In the genomic region with DNA sequence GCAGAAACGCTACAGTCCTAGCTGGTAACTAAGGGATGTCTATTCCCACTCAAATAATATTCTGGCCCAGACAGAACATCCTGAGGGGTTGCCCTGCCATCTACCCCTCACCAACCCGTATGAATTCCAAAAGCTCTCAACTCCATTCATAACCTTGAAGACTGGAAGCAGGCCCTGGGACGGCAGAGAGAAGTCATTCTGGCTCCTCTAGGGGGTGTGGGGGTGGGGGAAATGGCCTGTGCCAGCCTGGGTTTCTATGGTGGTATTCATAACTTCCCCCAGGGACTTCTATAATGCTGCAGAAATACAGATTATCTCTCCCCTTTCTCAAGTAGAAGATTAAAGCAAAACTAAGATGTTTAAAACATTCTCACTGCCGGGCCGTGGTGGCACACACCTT, we compare ENCODE assay signal across 23 mouse cellular contexts. TPM values are rescaled to one million over a fixed set of nuclear protein-coding genes. Genes with fewer than 3 reads are reported as not detected.
DNase-seq lines count a peak whose midpoint lies in the region; TF ChIP-seq lines count a peak whose summit lies in the region.
"Had no signal": no experiment of that assay in that cellular context is flagged by ENCODE, and none has a peak within 500 bp of the region (broad histone marks: within the 10 kb centered on the region; RNA-seq: fewer than 3 reads in every experiment).

No protein-coding gene starts in this region.

- H3K79me2 ChIP-seq in MEL (ENCODE audit: control insufficient read depth, insufficient read depth, low read length, poor library complexity): no peaks in the 10 kb centered on the region

- H3K4me1 ChIP-seq in E14TG2a.4 (replicated peaks; ENCODE audit: low read depth, low read length) (peaks cover 11% of the 10 kb centered on the region), MEL (ENCODE audit: control insufficient read depth in 1 of 2, insufficient read depth in 2 of 2, low read length in 2 of 2) (peaks cover 2 to 6% of the 10 kb centered on the region in 2 experiments; a peak in 3 of 4 replicates)
- H3K4me1 ChIP-seq: embryonic facial prominence, embryonic 13.5 days; embryonic facial prominence, embryonic 15.5 days; forebrain, embryonic 10.5 days; forebrain, embryonic 12.5 days had no signal

- peak overlapping the region; percentile 7 for H3K9ac ChIP-seq in MEL (ENCODE audit: control insufficient read depth, low read depth, low read length, poor library complexity, severe bottlenecking)
- H3K9ac ChIP-seq: embryonic facial prominence, embryonic 13.5 days; embryonic facial prominence, embryonic 15.5 days; forebrain, embryonic 12.5 days had no signal

- no peak for TF ChIP-seq RAD21 in MEL (IDR thresholded peaks at IDR 0.05; ENCODE audit: low read depth, low read length)

- H3K27me3 ChIP-seq in E14TG2a.4 (ENCODE audit: insufficient read depth, low read length) (peaks cover 24% of the 10 kb centered on the region), MEL (ENCODE audit: control insufficient read depth in 1 of 2, insufficient read depth in 2 of 2, low read length in 2 of 2) (no peaks in the 10 kb centered on the region)
- H3K27me3 ChIP-seq: embryonic facial prominence, embryonic 13.5 days; embryonic facial prominence, embryonic 15.5 days; forebrain, embryonic 12.5 days had no signal

- no peak for TF ChIP-seq EP300 in MEL (IDR thresholded peaks at IDR 0.05; ENCODE audit: low read depth in 1 of 2, low read length in 2 of 2)

- intact Hi-C loops in gastrocnemius, postnatal 36 days (cut with DNase I): no loop called here

- DNase-seq in ES-CJ7 (ENCODE audit: low read depth, low spot score) (peak; percentile 23), MEL (ENCODE audit: low read depth, low spot score) (no peak), ZHBTc4 (ENCODE audit: low read depth, low spot score) (peak; percentile 74)
- DNase-seq in layer of hippocampus, adult 2 months (ENCODE audit: low spot score in 2 of 2): no peak
- DNase-seq in gastrocnemius, postnatal 36 days: no peak
- no peak for DNase-seq in frontal cortex, postnatal 14 days (ENCODE audit: low spot score in 2 of 2)
- no peak for DNase-seq in right cerebral cortex, postnatal 25 days

- TF ChIP-seq POLR2A in MEL (IDR thresholded peaks at IDR 0.05; ENCODE audit: control insufficient read depth in 1 of 2, insufficient read depth in 1 of 2, low read depth in 1 of 2, low read length in 2 of 2, poor library complexity in 1 of 2): no peak

- H3K36me3 ChIP-seq in E14TG2a.4 (ENCODE audit: insufficient read depth, low read length) (no peaks in the 10 kb centered on the region), MEL (ENCODE audit: control insufficient read depth in 1 of 2, insufficient read depth in 2 of 2, low read length in 2 of 2) (no peaks in the 10 kb centered on the region; a peak in 2 of 4 replicates)
- H3K36me3 ChIP-seq: embryonic facial prominence, embryonic 13.5 days; embryonic facial prominence, embryonic 15.5 days; forebrain, embryonic 10.5 days; forebrain, embryonic 12.5 days; G1E had no signal

- H3K27ac ChIP-seq in MEL (ENCODE audit: control insufficient read depth, low read depth, low read length): no peak overlapping the region
- no peak overlapping the region for H3K27ac ChIP-seq in layer of hippocampus, adult 2 months
- H3K27ac ChIP-seq: embryonic facial prominence, embryonic 13.5 days; embryonic facial prominence, embryonic 15.5 days; forebrain, embryonic 10.5 days; forebrain, embryonic 12.5 days had no signal

- no peaks in the 10 kb centered on the region for H3K9me3 ChIP-seq in E14TG2a.4 (ENCODE audit: low read length)
- H3K9me3 ChIP-seq in MEL (replicated peaks; ENCODE audit: insufficient read depth, low read length): no peaks in the 10 kb centered on the region
- H3K9me3 ChIP-seq: embryonic facial prominence, embryonic 13.5 days; embryonic facial prominence, embryonic 15.5 days; forebrain, embryonic 12.5 days; G1E had no signal

- H3K4me3 ChIP-seq in E14TG2a.4 (replicated peaks; ENCODE audit: low read length) (no peak overlapping the region), MEL (ENCODE audit: control insufficient read depth in 1 of 2, insufficient read depth in 1 of 2, low read depth in 2 of 2, low read length in 2 of 2) (no peak overlapping the region)
- H3K4me3 ChIP-seq in layer of hippocampus, adult 2 months: no peak overlapping the region
- H3K4me3 ChIP-seq: embryonic facial prominence, embryonic 13.5 days; embryonic facial prominence, embryonic 15.5 days; erythroblast, embryonic 14.5 days; forebrain, embryonic 10.5 days; forebrain, embryonic 12.5 days had no signal

- TF ChIP-seq CTCF in E14TG2a.4 (conservative IDR thresholded peaks at IDR 0.05; ENCODE audit: low read length) (peak; percentile 20), MEL (IDR thresholded peaks at IDR 0.05 in 2 of 3, conservative IDR thresholded peaks at IDR 0.05 in 1 of 3; ENCODE audit: control insufficient read depth in 1 of 3, insufficient read depth in 1 of 3, low read depth in 2 of 3, low read length in 3 of 3, poor library complexity in 1 of 3, severe bottlenecking in 1 of 3) (no peak)
- TF ChIP-seq CTCF in layer of hippocampus, adult 2 months (conservative IDR thresholded peaks at IDR 0.05): no peak

TF ChIP-seq in MEL, 35 proteins besides CTCF, POLR2A, EP300 and RAD21:
- TF ChIP-seq MYB (IDR thresholded peaks at IDR 0.05; ENCODE audit: low read depth, low read length): no peak
- no peak for TF ChIP-seq CHD1 (IDR thresholded peaks at IDR 0.05; ENCODE audit: low read depth, low read length)
- no peak for TF ChIP-seq MAZ (IDR thresholded peaks at IDR 0.05; ENCODE audit: low read depth, low read length)
- TF ChIP-seq TAL1 (IDR thresholded peaks at IDR 0.05; ENCODE audit: low read length): no peak
- TF ChIP-seq TBP (IDR thresholded peaks at IDR 0.05; ENCODE audit: low read depth, low read length): no peak
- no peak for TF ChIP-seq ZNF384 (IDR thresholded peaks at IDR 0.05; ENCODE audit: low read depth, low read length)
- no peak for TF ChIP-seq MAFK (IDR thresholded peaks at IDR 0.05; ENCODE audit: borderline replicate concordance, low read depth, low read length)
- TF ChIP-seq TCF12 (IDR thresholded peaks at IDR 0.05; ENCODE audit: low read depth, low read length): no peak
- no peak for TF ChIP-seq SMC3 (IDR thresholded peaks at IDR 0.05; ENCODE audit: low read depth, low read length)
- no peak for TF ChIP-seq ZMIZ1 (IDR thresholded peaks at IDR 0.05; ENCODE audit: low read depth, low read length)
- no peak for TF ChIP-seq MXI1 (IDR thresholded peaks at IDR 0.05; ENCODE audit: low read depth, low read length)
- no peak for TF ChIP-seq MEF2A (IDR thresholded peaks at IDR 0.05; ENCODE audit: extremely low read depth, insufficient replicate concordance, low read depth, low read length, poor library complexity, severe bottlenecking)
- no peak for TF ChIP-seq ZKSCAN1 (IDR thresholded peaks at IDR 0.05; ENCODE audit: low read depth, low read length)
- no peak for TF ChIP-seq USF2 (IDR thresholded peaks at IDR 0.05; ENCODE audit: borderline replicate concordance in 1 of 2, insufficient read depth in 1 of 2, low read depth in 1 of 2, low read length in 2 of 2)
- TF ChIP-seq ELF1 (IDR thresholded peaks at IDR 0.05; ENCODE audit: low read depth, low read length): no peak
- TF ChIP-seq JUND (IDR thresholded peaks at IDR 0.05; ENCODE audit: low read depth, low read length): no peak
- TF ChIP-seq NRF1 (IDR thresholded peaks at IDR 0.05; ENCODE audit: insufficient read depth, low read depth, low read length, poor library complexity, severe bottlenecking): no peak
- TF ChIP-seq BHLHE40 (IDR thresholded peaks at IDR 0.05; ENCODE audit: borderline replicate concordance, low read depth, low read length): no peak
- no peak for TF ChIP-seq NELFE (IDR thresholded peaks at IDR 0.05; ENCODE audit: low read depth, low read length)

RNA-seq across cellular contexts. Expression of a gene that starts 26.9 kb away (rescaled TPM):
- 55.8 and 59.6 TPM in 2 replicates for total RNA-seq in MEL (2012; rRNA removed)
- polyA plus RNA-seq in MEL (2012; ENCODE audit: insufficient read depth in 1 of 2, insufficient read length in 2 of 2, low read depth in 1 of 2, low replicate concordance in 2 of 2, missing spikeins in 1 of 2): 10 to 100 TPM in 1 of 2 experiments, not detected in 1; 62.7 TPM
- total RNA-seq in layer of hippocampus, adult 2 months (2021): 100 to 1,000 TPM; 107 TPM
- total RNA-seq in gastrocnemius, postnatal 36 days (2021): 10 to 100 TPM; 53.7 to 59.3 TPM

RNA-seq across cellular contexts. Expression of a gene that starts 45.4 kb away (rescaled TPM):
- total RNA-seq in MEL (2012; rRNA removed): not detected in 2 replicates
- under 1 TPM in 1 of 2 experiments, not detected in 1; 0.18 TPM for polyA plus RNA-seq in MEL (2012; ENCODE audit: insufficient read depth in 1 of 2, insufficient read length in 2 of 2, low read depth in 1 of 2, low replicate concordance in 2 of 2, missing spikeins in 1 of 2)
- total RNA-seq in layer of hippocampus, adult 2 months (2021): not detected
- total RNA-seq in gastrocnemius, postnatal 36 days (2021): not detected
- total RNA-seq: adrenal gland, adult 2 months; adrenal gland, postnatal 25 days; adrenal gland, postnatal 4 days; common myeloid progenitor, adult 5-6 weeks; G1E had no signal
- polyA plus RNA-seq: adrenal gland, adult 2 months; C2C12; embryonic facial prominence, embryonic 11.5 days; embryonic facial prominence, embryonic 13.5 days; embryonic facial prominence, embryonic 15.5 days; erythroblast, embryonic 14.5 days; forebrain, embryonic 10.5 days; forebrain, embryonic 12.5 days; forebrain, embryonic 14.5 days; forebrain, embryonic 16.5 days; frontal cortex, adult 2 months had no signal

Comparison
In these comparisons a context has a peak if more than half of its experiments do, and no peak if none do; other contexts are left out.
1. DNase-seq: peak in ES-CJ7 (single experiment) and ZHBTc4 (single experiment); none in MEL (single experiment), layer of hippocampus, adult 2 months (0 of 2), gastrocnemius, postnatal 36 days (0 of 2), frontal cortex, postnatal 14 days (0 of 2) and right cerebral cortex, postnatal 25 days (single experiment).